Mouse (Mus musculus) CH12.LX (cell line): Measurements from ENCODE around the gene Ldlrad3. TPM values are rescaled to one million over a fixed set of nuclear protein-coding genes. Genes with fewer than 3 reads are reported as not detected.

ENCODE experiments used
- DNase-seq: peaks from one replicate; pipeline ENCODE4 v3.0.0-alpha.2; 2013; ENCODE audit errors: extremely low read depth
- H3K27ac ChIP-seq: 2 replicates; pipeline ENCODE4 v1.5.1; 2012; ENCODE audit warnings: low read depth, mild to moderate bottlenecking, control low read depth, moderate library complexity; ENCODE audit not compliant: insufficient read depth
- H3K27me3 ChIP-seq: replicated peaks from 2 replicates; pipeline ENCODE3; 2012; ENCODE audit warnings: inconsistent platforms
- H3K36me3 ChIP-seq, 2 experiments: replicated peaks in 1 of 2; 2 replicates each; pipeline versions ENCODE3 to v1.6.1; 2012; ENCODE audit warnings: inconsistent platforms in 1 of 2, low read length in 1 of 2, mild to moderate bottlenecking in 1 of 2, mixed read lengths in 1 of 2, moderate library complexity in 1 of 2; ENCODE audit not compliant: control insufficient read depth in 1 of 2, insufficient read depth in 1 of 2
- H3K4me1 ChIP-seq, 2 experiments: 2 replicates each; pipeline ENCODE4 v1.6.1; 2012; ENCODE audit warnings: inconsistent platforms in 1 of 2, moderate library complexity in 1 of 2; ENCODE audit not compliant: insufficient read depth in 2 of 2, control insufficient read depth in 1 of 2
- H3K4me2 ChIP-seq: 2 replicates; pipeline ENCODE4 v1.6.1; 2012; ENCODE audit warnings: low read depth, mild to moderate bottlenecking, control low read depth; ENCODE audit not compliant: poor library complexity, insufficient read depth, severe bottlenecking
- H3K4me3 ChIP-seq, 3 experiments: fragments of 150-350 bp in 1 of 3; sonication (generic) in 1 of 3; replicated peaks in 1 of 3; 2 replicates each; pipeline versions ENCODE3 to v1.5.1; 2011 to 2012; ENCODE audit warnings: low read depth in 2 of 3, low read length in 2 of 3, mild to moderate bottlenecking in 2 of 3, moderate library complexity in 2 of 3, control low read depth in 1 of 3, improper control_type of control experiment in 1 of 3, inconsistent platforms in 1 of 3, mixed read lengths in 1 of 3; ENCODE audit not compliant: poor library complexity in 1 of 3
- H3K79me2 ChIP-seq: replicated peaks from 2 replicates; pipeline ENCODE4 v1.6.1; 2012; ENCODE audit warnings: mild to moderate bottlenecking, moderate library complexity; ENCODE audit not compliant: control insufficient read depth, poor library complexity, insufficient read depth, severe bottlenecking; ENCODE audit errors: extremely low read depth
- H3K9ac ChIP-seq: 2 replicates; pipeline ENCODE4 v1.6.1; 2012; ENCODE audit warnings: low read depth, mild to moderate bottlenecking, control low read depth, moderate library complexity; ENCODE audit not compliant: insufficient read depth
- H3K9me3 ChIP-seq: replicated peaks from 2 replicates; pipeline ENCODE3; 2012; ENCODE audit warnings: low read length, inconsistent platforms, mixed read lengths
- CHD1 ChIP-seq: IDR thresholded peaks from 2 replicates; pipeline ENCODE4 v1.6.1; 2012; ENCODE audit warnings: low read depth, low read length, improper control_type of control experiment, inconsistent platforms
- CTCF ChIP-seq, 2 experiments: IDR thresholded peaks in 1 of 2; conservative IDR thresholded peaks in 1 of 2; 2 replicates each; pipeline ENCODE4 v1.5.1; 2011 to 2012; ENCODE audit warnings: low read depth in 2 of 2, low read length in 2 of 2, improper control_type of control experiment in 1 of 2, inconsistent platforms in 1 of 2, mild to moderate bottlenecking in 1 of 2, moderate library complexity in 1 of 2
- E2F4 ChIP-seq: IDR thresholded peaks from 2 replicates; pipeline ENCODE4 v1.6.1; 2011; ENCODE audit warnings: low read depth, low read length, improper control_type of control experiment; ENCODE audit not compliant: insufficient replicate concordance
- ETS1 ChIP-seq: conservative IDR thresholded peaks from 2 replicates; pipeline ENCODE4 v1.6.1; 2012; ENCODE audit warnings: low read depth, mild to moderate bottlenecking, inconsistent platforms, low read length, improper control_type of control experiment, moderate library complexity
- GABPA ChIP-seq: IDR thresholded peaks from 2 replicates; pipeline ENCODE4 v1.6.1; 2012; ENCODE audit warnings: low read depth, low read length, improper control_type of control experiment, inconsistent platforms; ENCODE audit not compliant: insufficient replicate concordance
- HCFC1 ChIP-seq: IDR thresholded peaks from 2 replicates; pipeline ENCODE4 v1.6.1; 2012; ENCODE audit warnings: low read depth, mild to moderate bottlenecking, inconsistent platforms, low read length, improper control_type of control experiment
- IRF4 ChIP-seq: IDR thresholded peaks from 2 replicates; pipeline ENCODE4 v1.6.1; 2014; ENCODE audit warnings: low read depth, mild to moderate bottlenecking, inconsistent platforms, low read length, improper control_type of control experiment
- JUN ChIP-seq: IDR thresholded peaks from 2 replicates; pipeline ENCODE4 v1.6.1; 2011; ENCODE audit warnings: low read depth, mild to moderate bottlenecking, low read length, improper control_type of control experiment, moderate library complexity; ENCODE audit not compliant: insufficient read depth
- JUND ChIP-seq: conservative IDR thresholded peaks from 2 replicates; pipeline ENCODE4 v1.6.1; 2011; ENCODE audit warnings: low read depth, low read length, improper control_type of control experiment
- KAT2A ChIP-seq: IDR thresholded peaks from 2 replicates; pipeline ENCODE4 v1.6.1; 2012; ENCODE audit warnings: low read length, improper control_type of control experiment, inconsistent platforms; ENCODE audit not compliant: insufficient replicate concordance
- MAFK ChIP-seq: IDR thresholded peaks from 2 replicates; pipeline ENCODE4 v1.6.1; 2011; ENCODE audit warnings: low read length, improper control_type of control experiment; ENCODE audit not compliant: insufficient replicate concordance
- MAX ChIP-seq: IDR thresholded peaks from 2 replicates; pipeline ENCODE4 v1.6.1; 2011; ENCODE audit warnings: low read length, improper control_type of control experiment
- MEF2A ChIP-seq: IDR thresholded peaks from 2 replicates; pipeline ENCODE4 v1.6.1; 2014; ENCODE audit warnings: low read depth, mild to moderate bottlenecking, inconsistent platforms, low read length, improper control_type of control experiment, borderline replicate concordance
- MXI1 ChIP-seq: IDR thresholded peaks from 2 replicates; pipeline ENCODE4 v1.6.1; 2011; ENCODE audit warnings: mild to moderate bottlenecking, low read depth, low read length, improper control_type of control experiment
- MYC ChIP-seq: IDR thresholded peaks from 2 replicates; pipeline ENCODE4 v1.6.1; 2011; ENCODE audit warnings: low read depth, mild to moderate bottlenecking, improper control_type of control experiment, low read length
- NELFE ChIP-seq: IDR thresholded peaks from 2 replicates; pipeline ENCODE4 v1.6.1; 2011; ENCODE audit warnings: low read depth, low read length, improper control_type of control experiment
- NRF1 ChIP-seq: IDR thresholded peaks from 2 replicates; pipeline ENCODE4 v1.6.1; 2014; ENCODE audit warnings: low read depth, mild to moderate bottlenecking, inconsistent platforms, low read length, improper control_type of control experiment, moderate library complexity
- PAX5 ChIP-seq: IDR thresholded peaks from 2 replicates; pipeline ENCODE4 v1.6.1; 2012; ENCODE audit warnings: low read length, inconsistent platforms, mixed read lengths
- POLR2A ChIP-seq: IDR thresholded peaks from 2 replicates; pipeline ENCODE4 v1.6.1; 2011; ENCODE audit warnings: low read depth, mild to moderate bottlenecking, improper control_type of control experiment, low read length
- POLR2AphosphoS2 ChIP-seq: IDR thresholded peaks from 2 replicates; pipeline ENCODE4 v1.6.1; 2011; ENCODE audit warnings: low read depth, low read length, improper control_type of control experiment
- RCOR1 ChIP-seq: conservative IDR thresholded peaks from 2 replicates; pipeline ENCODE4 v1.6.1; 2012; ENCODE audit warnings: low read depth, mild to moderate bottlenecking, inconsistent platforms, low read length, improper control_type of control experiment
- SMC3 ChIP-seq: IDR thresholded peaks from 2 replicates; pipeline ENCODE4 v1.6.1; 2011; ENCODE audit warnings: low read depth, low read length, improper control_type of control experiment
- TBP ChIP-seq: conservative IDR thresholded peaks from 2 replicates; pipeline ENCODE4 v1.6.1; 2011; ENCODE audit warnings: low read depth, low read length, improper control_type of control experiment
- TCF12 ChIP-seq: IDR thresholded peaks from 2 replicates; pipeline ENCODE4 v1.6.1; 2014; ENCODE audit warnings: low read depth, mild to moderate bottlenecking, inconsistent platforms, low read length, improper control_type of control experiment
- USF2 ChIP-seq: conservative IDR thresholded peaks from 2 replicates; pipeline ENCODE4 v1.6.1; 2011; ENCODE audit warnings: low read depth, low read length, improper control_type of control experiment
- ZNF384 ChIP-seq: IDR thresholded peaks from 2 replicates; pipeline ENCODE4 v1.6.1; 2012; ENCODE audit warnings: low read depth, low read length, improper control_type of control experiment, inconsistent platforms
- dilution Hi-C: fragments of 300-500 bp; cut with MboI; formaldehyde crosslinking; loops from 2 replicates; pipeline ENCODE4 v1.14.3; 2020; ENCODE audit warnings: low sequenced_read_pairs; ENCODE audit not compliant: extremely low pct_unique_long_range_greater_than_20kb, extremely low pct_ligation_motif_present
- in situ Hi-C: fragments of 300-500 bp; cut with MboI; formaldehyde crosslinking; loops from 3 replicates; pipeline ENCODE4 v1.14.3; 2019; ENCODE audit warnings: low sequenced_read_pairs, low pct_ligation_motif_present, low pct_unique_long_range_greater_than_20kb, mixed read lengths
- polyA plus RNA-seq: library from polyadenylated mRNA; unstranded; fragments of >175 nt; gene quantifications from 2 replicates; pipeline ENCODE4 v1.2.1, GENCODE M21; 2012; ENCODE audit warnings: low read depth; ENCODE audit not compliant: insufficient read length
- total RNA-seq, 2 experiments: library from RNA; depleted of rRNA; stranded (reverse); fragments of 300-350 nt in 1 of 2; fragments of >200 nt in 1 of 2; gene quantifications; 2 replicates each; pipeline ENCODE4 v1.2.3; 2012 to 2014

Gene Ldlrad3
- total and polyA plus RNA-seq, 3 experiments = 0.30 to 2.7 (median 2.1) TPM

DNA sequence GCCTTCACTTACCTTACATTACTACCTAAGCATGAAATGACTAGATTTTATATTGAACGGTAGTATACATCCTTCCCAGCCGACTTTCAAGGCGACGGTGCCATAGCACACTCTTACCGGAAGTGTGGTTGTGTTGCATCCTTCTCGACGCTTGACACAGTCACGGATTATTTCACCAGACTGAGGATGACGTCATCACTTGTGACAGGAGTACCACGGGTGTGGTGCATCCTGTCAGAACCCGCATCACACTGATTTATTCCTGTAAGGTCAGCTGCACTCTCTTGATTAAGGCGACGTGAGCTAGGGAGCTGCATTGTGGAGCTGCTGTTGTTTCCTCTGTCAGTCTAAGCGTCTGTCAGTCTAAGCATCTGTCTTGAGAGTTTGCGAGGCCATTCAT, 40.1 kb upstream of the Ldlrad3 start:
- Histone ChIP-seq H3K4me2 (no peak overlapping the region), H3K36me3 (no peaks in the 10 kb centered on the region), H3K4me1 (peaks cover 4 to 13% of the 10 kb centered on the region in 2 experiments; a peak in 3 of 4 replicates), H3K9ac (no peak overlapping the region), H3K27me3 (no peaks in the 10 kb centered on the region), H3K27ac (no peak overlapping the region), H3K4me3 (no peak overlapping the region), H3K9me3 (no peaks in the 10 kb centered on the region), H3K79me2 (no peaks in the 10 kb centered on the region)
- no peak for TF ChIP-seq NRF1
- TF ChIP-seq GABPA = no peak
- TF ChIP-seq JUN = 0 out of 2 replicates have a peak, but pooled peaks have one; percentile 34
- no peak for TF ChIP-seq RCOR1
- no peak for TF ChIP-seq PAX5
- no peak for TF ChIP-seq IRF4
- no peak for TF ChIP-seq MAX
- no peak for TF ChIP-seq MXI1
- no peak for TF ChIP-seq MYC
- no peak for TF ChIP-seq ZNF384
- TF ChIP-seq ETS1 = no peak
- TF ChIP-seq JUND = 0 out of 2 replicates have a peak, but pooled peaks have one; percentile 41
- TF ChIP-seq CHD1 = no peak
- TF ChIP-seq MEF2A = no peak
- no peak for DNase-seq
- dilution Hi-C loops (no loop called here), in situ Hi-C loops (no loop called here)

GRCm38 (mm10) chr2:102223355-102224128, 37.4 kb upstream of the Ldlrad3 start:
- DNase-seq = no peak
- TF ChIP-seq USF2 (no peak), POLR2A (no peak), E2F4 (no peak), TCF12 (no peak), KAT2A (no peak), TBP (no peak), CTCF (conservative IDR thresholded peaks at IDR 0.05 in 1 of 2, IDR thresholded peaks at IDR 0.05 in 1 of 2; ENCODE audit: low read depth in 2 of 2, low read length in 2 of 2) (no peak), POLR2AphosphoS2 (no peak), HCFC1 (no peak), SMC3 (no peak), CHD1 (no peak), JUN (no peak), NELFE (no peak), MYC (no peak), ETS1 (no peak), PAX5 (no peak), MAFK (no peak)
- Histone ChIP-seq H3K36me3 (no peaks in the 10 kb centered on the region), H3K4me2 (no peak overlapping the region), H3K4me3 (no peak overlapping the region), H3K9ac (no peak overlapping the region), H3K27me3 (no peaks in the 10 kb centered on the region), H3K79me2 (no peaks in the 10 kb centered on the region), H3K9me3 (no peaks in the 10 kb centered on the region), H3K4me1 (peaks cover 4 to 13% of the 10 kb centered on the region in 2 experiments; a peak in 3 of 4 replicates), H3K27ac (no peak overlapping the region)
- dilution Hi-C loops = no loop called here
- in situ Hi-C loops = no loop called here
